Mouse (Mus musculus) hindbrain, embryonic 13.5 days (tissue): Measurements from ENCODE around the gene Adgrf4. TPM values are rescaled to one million over a fixed set of nuclear protein-coding genes. Genes with fewer than 3 reads are reported as not detected.

Experiments used
- ATAC-seq: fragments of 200-750 bp; cut with Nextera tagmentation; 2 replicates; pipeline ENCODE4 v1.8.0; 2017; ENCODE audit warnings: moderate TSS enrichment; ENCODE audit not compliant: low FRiP score
- H3K27ac ChIP-seq: fragments of 300-500 bp; sonication (generic); 2 replicates; pipeline ENCODE4 v1.5.1; 2015; ENCODE audit warnings: inconsistent platforms, mild to moderate bottlenecking, moderate library complexity
- H3K27me3 ChIP-seq: fragments of 300-500 bp; sonication (generic); 2 replicates; pipeline ENCODE4 v1.6.1; 2015; ENCODE audit warnings: mild to moderate bottlenecking, inconsistent platforms
- H3K36me3 ChIP-seq: fragments of 300-500 bp; sonication (generic); 2 replicates; pipeline ENCODE4 v1.6.1; 2015; ENCODE audit warnings: mild to moderate bottlenecking, inconsistent platforms
- H3K4me1 ChIP-seq: fragments of 300-500 bp; sonication (generic); replicated peaks from 2 replicates; pipeline ENCODE4 v1.6.1; 2015; ENCODE audit warnings: inconsistent platforms
- H3K4me2 ChIP-seq: fragments of 300-500 bp; sonication (generic); 2 replicates; pipeline ENCODE4 v1.6.1; 2015; ENCODE audit warnings: inconsistent platforms, mild to moderate bottlenecking, moderate library complexity
- H3K4me3 ChIP-seq: fragments of 300-500 bp; sonication (generic); 2 replicates; pipeline ENCODE4 v1.5.1; 2015; ENCODE audit warnings: mild to moderate bottlenecking, inconsistent platforms
- H3K9ac ChIP-seq: fragments of 300-500 bp; sonication (generic); 2 replicates; pipeline ENCODE4 v1.6.1; 2015; ENCODE audit warnings: mild to moderate bottlenecking, inconsistent platforms
- H3K9me3 ChIP-seq: fragments of 300-500 bp; sonication (generic); 2 replicates; pipeline ENCODE4 v1.6.1; 2016; ENCODE audit warnings: inconsistent platforms
- WGBS: fragments of 180-500 bp; shearing (Covaris S2); methylation state at CpG from one replicate; pipeline ENCODE4 v1.1.7; 2015; 5-methylcytosine and 5-hydroxymethylcytosine counted together
- polyA plus RNA-seq: library from polyadenylated mRNA; unstranded; fragments of >200 nt; fragmentation: Nextera tagmentation; extraction: Ambion mirVana; gene quantifications from 2 replicates; pipeline ENCODE4 v1.2.1, GENCODE M21; 2015

Gene Adgrf4
- polyA plus RNA-seq: 0.12 and 0.17 TPM in 2 replicates

DNA sequence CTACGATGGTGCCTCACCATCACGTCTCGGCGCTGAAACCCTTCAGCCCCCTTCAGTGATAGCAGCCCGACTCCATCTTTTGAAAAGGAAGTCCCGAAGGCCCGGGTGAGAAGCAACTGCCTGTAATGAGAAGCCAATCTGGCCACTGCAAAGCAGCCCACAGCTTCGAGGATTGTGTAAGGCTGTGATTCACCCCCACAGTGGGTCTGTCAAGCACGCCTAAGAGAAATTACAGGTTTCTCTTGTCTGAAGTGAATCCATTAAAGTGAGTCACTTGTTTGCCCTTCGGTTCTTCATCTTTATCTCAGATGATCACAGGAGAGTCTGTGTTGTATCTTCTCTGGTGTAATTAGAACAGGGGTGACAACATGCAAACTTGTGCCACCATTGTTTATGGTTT lies at the start of gene Adgrf4:
Gene Adgrf4, minus strand, starts transcription at position 149 of the 400 bp plus-strand sequence.
- no peak for ATAC-seq
- Histone ChIP-seq H3K9me3 (no peaks in the 10 kb centered on the region), H3K27me3 (no peaks in the 10 kb centered on the region), H3K4me1 (no peaks in the 10 kb centered on the region), H3K27ac (no peak within 1 kb of the TSS), H3K4me2 (no peak within 1 kb of the TSS), H3K9ac (no peak within 1 kb of the TSS), H3K4me3 (no peak within 1 kb of the TSS), H3K36me3 (no peaks in the 10 kb centered on the region)
- WGBS: 92% methylated on average over 10 of the region's 10 CpGs

DNA sequence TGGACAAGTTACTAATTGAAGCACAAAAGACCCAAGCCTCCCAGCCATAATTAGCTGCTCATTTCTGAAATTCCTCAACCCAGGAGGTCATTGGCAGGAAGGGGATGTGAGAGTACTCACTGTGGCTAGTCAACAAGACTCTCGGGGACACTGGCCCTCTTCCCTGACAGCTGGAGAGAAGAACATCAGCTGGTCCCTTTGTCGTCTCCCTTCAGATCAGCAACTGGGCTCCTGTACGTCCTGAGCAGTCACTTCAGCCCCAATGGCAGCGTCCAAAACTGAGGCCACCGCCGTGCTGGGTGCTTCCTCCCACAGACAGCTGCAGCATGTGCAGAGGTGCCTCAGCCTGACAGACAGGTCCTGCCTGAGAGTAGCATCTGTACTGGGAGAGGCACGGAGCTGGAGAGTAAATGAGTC lies 49.7 kb upstream of the Adgrf4 start, which contains the start of gene Adgrf2:
Gene Adgrf2, minus strand, starts transcription at position 379 of the 417 bp plus-strand sequence.
- Histone ChIP-seq H3K4me2 (no peak within 1 kb of the TSS), H3K4me3 (no peak within 1 kb of the TSS), H3K9ac (no peak within 1 kb of the TSS), H3K36me3 (no peaks in the 10 kb centered on the region), H3K27me3 (no peaks in the 10 kb centered on the region), H3K27ac (no peak within 1 kb of the TSS), H3K4me1 (peaks cover 4% of the 10 kb centered on the region; the same call in 1 of the 2 replicates), H3K9me3 (no peaks in the 10 kb centered on the region)
- ATAC-seq: no peak
- WGBS: 35% methylated on average over 7 of the region's 7 CpGs

DNA sequence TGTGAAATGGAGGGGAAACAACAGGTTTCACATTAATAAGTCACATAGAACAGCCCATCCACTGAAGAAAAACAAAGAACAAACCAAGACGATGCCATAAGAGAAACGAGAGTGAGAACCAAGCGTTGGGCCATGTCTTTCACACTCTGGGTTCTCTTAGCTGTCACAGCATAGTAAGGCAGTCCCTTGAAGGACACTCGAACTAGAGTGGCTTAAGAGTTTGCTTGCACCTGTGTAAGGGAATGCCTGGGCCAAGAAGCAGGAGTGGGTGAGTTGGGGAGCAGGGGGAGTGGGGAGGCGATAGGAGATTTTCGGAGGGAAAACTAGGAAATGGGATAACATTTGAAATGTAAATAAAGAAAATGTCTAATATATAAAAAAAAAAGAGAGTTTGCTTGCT lies 46.7 kb upstream of the Adgrf4 start:
- H3K4me1 ChIP-seq: peaks cover 4% of the 10 kb centered on the region; the same call in 1 of the 2 replicates

DNA sequence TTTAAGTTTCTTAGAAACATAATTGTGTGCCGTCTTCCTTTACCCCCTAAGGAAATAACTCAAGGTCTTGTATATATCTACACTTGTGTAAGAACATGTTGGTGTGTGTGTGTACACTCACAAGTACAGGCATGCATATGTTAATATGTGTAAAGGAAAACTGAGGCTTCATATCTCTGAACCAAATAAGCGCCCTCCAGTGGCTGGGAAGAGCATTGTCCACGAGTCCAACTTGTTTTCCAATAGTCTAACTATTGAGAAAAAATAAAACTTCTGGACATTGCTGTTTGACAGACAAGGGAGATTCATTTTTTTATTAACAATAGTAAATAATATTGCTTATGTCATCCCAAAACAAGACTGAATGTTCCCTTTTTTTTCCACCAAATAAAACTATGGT lies 25.1 kb upstream of the Adgrf4 start:
- Histone ChIP-seq H3K4me2 (no peak overlapping the region), H3K36me3 (no peaks in the 10 kb centered on the region), H3K9me3 (no peaks in the 10 kb centered on the region), H3K4me3 (no peak overlapping the region), H3K4me1 (no peaks in the 10 kb centered on the region), H3K9ac (no peak overlapping the region), H3K27me3 (no peaks in the 10 kb centered on the region), H3K27ac (no peak overlapping the region)
- ATAC-seq: no peak
- WGBS: 60% methylated on average over 3 of the region's 3 CpGs

More for the DNA sequence above, 46.7 kb upstream of the Adgrf4 start:
- no peak overlapping the region for H3K4me3 ChIP-seq
- H3K27me3 ChIP-seq: no peaks in the 10 kb centered on the region
- H3K9ac ChIP-seq: no peak overlapping the region
- no peak overlapping the region for H3K27ac ChIP-seq
- WGBS: 90% methylated on average over 6 of the region's 6 CpGs
- H3K9me3 ChIP-seq: no peaks in the 10 kb centered on the region
- no peak overlapping the region for H3K4me2 ChIP-seq
- no peak for ATAC-seq
- no peaks in the 10 kb centered on the region for H3K36me3 ChIP-seq

DNA sequence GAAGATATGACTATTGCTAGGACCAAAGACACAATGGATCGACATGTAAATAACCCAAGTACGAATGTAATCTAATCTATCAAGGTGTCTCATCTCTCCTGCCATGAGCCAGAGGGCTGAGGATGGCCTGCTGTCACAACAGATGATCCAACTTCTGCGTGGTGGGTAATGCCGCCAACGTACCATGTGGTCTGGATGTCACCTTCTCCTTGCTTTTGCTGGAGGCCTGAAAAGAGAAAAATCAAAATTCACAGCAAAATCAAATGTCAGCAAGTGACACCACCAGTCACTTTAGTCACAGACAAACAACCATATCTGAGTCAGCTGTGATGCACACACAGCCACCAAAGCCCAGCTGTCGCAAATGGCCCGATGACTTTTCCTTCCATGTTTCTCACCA lies 22.9 kb upstream of the Adgrf4 start:
- no peaks in the 10 kb centered on the region for H3K9me3 ChIP-seq
- no peaks in the 10 kb centered on the region for H3K4me1 ChIP-seq
- no peak overlapping the region for H3K4me3 ChIP-seq
- no peaks in the 10 kb centered on the region for H3K27me3 ChIP-seq
- H3K9ac ChIP-seq: no peak overlapping the region
- ATAC-seq: no peak
- no peaks in the 10 kb centered on the region for H3K36me3 ChIP-seq
- WGBS: 95% methylated on average over 7 of the region's 7 CpGs
- H3K27ac ChIP-seq: no peak overlapping the region
- no peak overlapping the region for H3K4me2 ChIP-seq

DNA sequence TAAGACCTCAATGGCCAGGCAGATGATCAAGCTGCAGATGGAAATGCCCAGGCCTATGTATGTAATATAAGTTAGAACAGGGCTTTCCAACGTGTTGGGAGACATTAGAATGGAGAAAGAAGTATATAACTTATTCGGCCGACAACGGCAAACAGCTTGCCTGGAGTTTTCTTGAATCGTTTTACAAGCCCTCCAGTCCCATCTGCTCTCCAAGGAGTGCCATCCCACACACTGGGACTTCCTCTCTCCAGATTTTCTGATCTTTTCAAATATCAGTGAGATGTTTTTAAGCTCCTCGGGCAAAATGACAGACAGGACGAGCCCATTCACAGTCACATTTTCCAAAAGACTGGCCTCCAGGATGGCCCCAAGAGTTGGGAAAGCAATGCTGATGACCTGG lies 18.6 kb upstream of the Adgrf4 start:
- WGBS: 87% methylated on average over 7 of the region's 7 CpGs
- Histone ChIP-seq H3K4me3 (no peak overlapping the region), H3K9ac (no peak overlapping the region), H3K36me3 (no peaks in the 10 kb centered on the region), H3K4me2 (no peak overlapping the region), H3K27ac (no peak overlapping the region), H3K9me3 (no peaks in the 10 kb centered on the region), H3K4me1 (no peaks in the 10 kb centered on the region), H3K27me3 (no peaks in the 10 kb centered on the region)
- ATAC-seq: no peak

DNA sequence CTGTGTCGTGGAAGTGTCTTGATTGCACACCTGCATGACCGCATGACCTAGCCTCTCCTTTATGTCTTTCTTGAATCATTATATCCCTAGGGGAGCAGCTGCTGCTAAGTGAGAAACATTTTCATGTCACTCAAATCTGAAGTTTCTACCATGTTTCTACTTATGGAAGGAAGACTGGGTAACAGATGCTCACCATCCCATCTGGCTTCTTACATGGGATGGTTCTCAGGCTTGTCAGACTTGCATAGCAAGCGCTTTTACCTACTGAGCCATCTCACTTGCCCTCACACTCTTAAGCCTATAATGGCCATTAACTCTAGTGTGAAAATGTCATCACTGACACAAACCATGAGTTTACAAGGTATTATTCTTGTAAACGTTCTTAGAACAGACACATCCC lies 13.5 kb upstream of the Adgrf4 start:
- ATAC-seq: no peak
- Histone ChIP-seq H3K36me3 (no peaks in the 10 kb centered on the region), H3K4me3 (no peak overlapping the region), H3K27ac (no peak overlapping the region), H3K4me1 (no peaks in the 10 kb centered on the region), H3K9me3 (no peaks in the 10 kb centered on the region), H3K4me2 (no peak overlapping the region), H3K27me3 (no peaks in the 10 kb centered on the region), H3K9ac (no peak overlapping the region)
- WGBS: 91% methylated on average over 4 of the region's 4 CpGs

DNA sequence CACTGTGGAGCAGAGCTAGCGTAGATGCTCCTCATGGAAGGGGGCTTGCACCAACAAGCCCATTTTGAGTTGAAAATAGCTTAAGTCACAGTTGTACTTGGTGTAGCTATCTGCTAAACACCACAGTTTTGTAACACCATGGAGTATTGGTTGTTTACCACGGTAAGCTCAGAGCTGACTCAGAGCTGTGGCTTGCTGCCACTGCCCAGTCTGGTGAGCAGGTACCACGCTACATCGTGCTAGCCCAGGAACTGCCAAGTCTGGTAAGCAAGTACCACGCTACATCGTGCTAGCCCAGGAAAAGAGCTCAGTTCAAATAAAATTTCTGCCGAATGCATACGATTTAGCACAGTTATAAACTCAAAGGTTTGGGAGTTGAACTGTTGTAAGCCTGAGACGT lies 10.1 kb upstream of the Adgrf4 start:
- Histone ChIP-seq H3K27me3 (no peaks in the 10 kb centered on the region), H3K9ac (no peak overlapping the region), H3K9me3 (no peaks in the 10 kb centered on the region), H3K4me3 (no peak overlapping the region), H3K36me3 (no peaks in the 10 kb centered on the region), H3K4me2 (no peak overlapping the region), H3K4me1 (no peaks in the 10 kb centered on the region), H3K27ac (no peak overlapping the region)
- 96% methylated on average over 9 of the region's 9 CpGs for WGBS
- ATAC-seq: no peak

DNA sequence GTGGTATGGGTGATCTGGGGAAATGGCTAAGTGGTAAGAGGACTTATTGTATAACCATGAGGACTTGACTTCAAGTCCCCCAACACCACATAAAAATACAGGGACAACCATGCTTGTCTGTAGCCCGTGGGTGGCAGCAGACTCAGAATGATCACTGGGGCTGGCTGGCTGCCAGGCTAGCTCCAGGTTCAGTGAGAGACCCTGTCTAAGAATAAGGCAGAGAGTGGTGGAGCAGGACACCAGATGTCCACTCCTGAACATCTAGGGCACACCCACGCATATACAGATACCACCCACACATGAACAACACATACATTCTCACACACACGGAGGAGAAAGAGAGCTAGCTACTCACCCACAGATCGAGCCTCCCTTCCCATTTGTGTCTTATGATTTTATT lies 2.6 kb upstream of the Adgrf4 start:
- ATAC-seq: no peak
- WGBS: 89% methylated on average over 4 of the region's 4 CpGs
- Histone ChIP-seq H3K27me3 (no peaks in the 10 kb centered on the region), H3K4me3 (no peak overlapping the region), H3K4me2 (no peak overlapping the region), H3K36me3 (no peaks in the 10 kb centered on the region), H3K9ac (no peak overlapping the region), H3K27ac (no peak overlapping the region), H3K9me3 (no peaks in the 10 kb centered on the region), H3K4me1 (no peaks in the 10 kb centered on the region)

DNA sequence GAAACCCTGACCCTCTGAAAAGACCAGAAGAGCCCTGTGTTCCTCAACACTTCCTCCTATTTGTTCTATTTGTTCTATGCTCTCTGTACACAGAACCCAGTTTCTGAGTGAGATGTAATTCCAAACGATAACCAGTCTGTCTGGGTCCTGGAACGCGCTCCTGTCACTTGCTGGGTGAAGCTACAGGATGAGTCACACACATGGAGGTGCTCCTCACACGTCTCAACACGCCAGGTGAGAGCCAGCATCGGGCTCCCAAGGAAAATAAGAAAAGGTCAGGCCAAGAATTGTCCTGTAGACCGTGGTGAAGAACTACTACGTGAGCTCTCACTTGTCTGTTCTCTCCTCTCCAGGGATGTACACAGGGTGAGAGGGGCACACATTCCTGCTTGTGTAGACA lies 1.6 kb downstream of the Adgrf4 start:
- H3K4me2 ChIP-seq: no peak overlapping the region
- H3K9me3 ChIP-seq: no peaks in the 10 kb centered on the region
- no peaks in the 10 kb centered on the region for H3K36me3 ChIP-seq
- ATAC-seq: no peak
- H3K27me3 ChIP-seq: no peaks in the 10 kb centered on the region
- H3K4me1 ChIP-seq: no peaks in the 10 kb centered on the region
- H3K4me3 ChIP-seq: no peak overlapping the region
- H3K9ac ChIP-seq: no peak overlapping the region
- no peak overlapping the region for H3K27ac ChIP-seq
- 92% methylated on average over 8 of the region's 8 CpGs for WGBS

DNA sequence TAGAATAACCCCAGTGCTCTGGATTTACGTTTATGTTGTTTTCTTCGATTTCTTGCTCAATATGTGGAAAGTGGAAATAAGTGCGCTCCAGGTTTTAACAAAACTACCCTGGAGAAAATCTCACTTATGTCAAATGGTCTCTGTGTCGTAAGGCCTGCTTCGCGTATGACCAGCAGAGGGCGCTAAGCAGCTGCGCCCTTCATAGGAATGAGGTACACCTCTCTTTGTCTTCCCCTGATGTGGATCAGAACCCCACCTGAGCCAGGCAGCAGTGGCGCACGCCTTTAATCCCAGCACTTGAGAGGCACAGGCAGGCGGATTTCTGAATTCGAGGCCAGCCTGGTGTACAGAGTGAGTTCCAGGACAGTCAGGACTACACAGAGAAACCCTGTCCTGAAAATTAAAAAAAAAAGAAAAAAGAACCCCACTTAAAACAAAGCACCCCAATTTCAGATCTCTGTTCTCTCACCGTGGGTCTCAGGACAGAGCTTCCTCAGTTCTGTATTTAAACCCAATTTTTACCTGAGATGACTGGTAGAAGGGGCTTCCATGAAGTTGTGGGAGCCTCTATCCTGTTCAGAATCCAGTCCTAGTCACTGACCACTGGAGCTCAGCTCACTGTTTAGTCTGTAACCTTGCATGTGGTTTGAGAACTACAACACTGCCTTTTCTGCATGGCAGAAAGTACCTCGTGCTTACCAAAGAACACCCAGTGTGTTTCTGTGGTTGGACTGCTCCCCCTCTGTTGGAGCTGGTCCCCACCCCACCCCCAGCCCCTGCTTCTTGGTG lies 33.3 kb downstream of the Adgrf4 start:
- Histone ChIP-seq H3K4me1 (0 out of 2 replicates have a peak, but pooled peaks cover 2% of the 10 kb centered on the region), H3K4me3 (no peak overlapping the region), H3K36me3 (no peaks in the 10 kb centered on the region), H3K9ac (no peak overlapping the region), H3K27me3 (no peaks in the 10 kb centered on the region), H3K27ac (no peak overlapping the region), H3K9me3 (no peaks in the 10 kb centered on the region), H3K4me2 (peak overlapping the region; percentile 44)
- WGBS: 27% methylated on average over 14 of the region's 14 CpGs
- peak; percentile 87 for ATAC-seq

DNA sequence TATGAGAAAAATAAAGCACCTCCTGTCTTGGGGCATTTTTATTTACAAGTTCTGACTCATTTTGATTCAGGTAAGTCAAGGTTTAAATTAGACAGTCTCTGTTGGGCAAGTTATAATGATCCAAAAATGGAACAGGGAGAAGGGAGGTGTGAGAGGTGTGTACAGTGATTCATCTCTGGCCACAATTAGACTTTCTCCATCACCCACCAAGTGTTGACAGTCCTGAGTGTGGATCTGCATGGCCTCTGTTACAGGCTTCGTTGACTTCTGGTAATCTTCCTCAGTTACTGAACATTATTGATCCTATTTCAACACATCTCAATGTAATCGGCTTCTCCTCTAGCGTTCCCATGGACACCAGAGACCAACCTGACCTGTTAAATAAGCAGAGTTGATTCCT lies 48.7 kb downstream of the Adgrf4 start:
- no peak for ATAC-seq
- H3K9ac ChIP-seq: no peak overlapping the region
- H3K36me3 ChIP-seq: no peaks in the 10 kb centered on the region
- H3K27ac ChIP-seq: no peak overlapping the region
- 87% methylated on average over 3 of the region's 3 CpGs for whole genome bisulfite sequencing
- no peaks in the 10 kb centered on the region for H3K4me1 ChIP-seq
- H3K4me2 ChIP-seq: no peak overlapping the region
- no peak overlapping the region for H3K4me3 ChIP-seq
- H3K27me3 ChIP-seq: no peaks in the 10 kb centered on the region
- no peaks in the 10 kb centered on the region for H3K9me3 ChIP-seq

DNA sequence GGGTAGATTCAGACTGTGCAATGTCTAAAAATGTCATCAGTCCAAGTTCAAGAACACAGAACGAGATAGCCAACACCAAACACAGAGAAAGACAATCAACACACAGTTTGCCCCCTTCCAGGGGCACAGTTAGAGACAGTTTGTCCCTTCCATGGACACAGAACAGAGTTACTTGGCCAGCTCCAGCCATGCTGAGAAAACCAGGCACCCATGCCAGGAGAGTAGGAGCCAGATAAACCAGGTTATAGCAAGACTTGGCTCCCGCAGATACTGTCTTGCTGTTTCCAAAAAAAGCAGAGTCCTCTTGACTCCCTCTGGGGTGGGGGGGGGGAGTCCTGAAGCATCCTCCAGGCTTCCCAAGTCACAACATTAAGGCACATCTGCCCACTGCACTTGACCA lies 61.9 kb downstream of the Adgrf4 start:
- Histone ChIP-seq H3K27ac (no peak overlapping the region), H3K36me3 (no peaks in the 10 kb centered on the region), H3K27me3 (no peaks in the 10 kb centered on the region), H3K4me1 (no peaks in the 10 kb centered on the region), H3K4me3 (no peak overlapping the region), H3K9me3 (no peaks in the 10 kb centered on the region), H3K9ac (no peak overlapping the region), H3K4me2 (no peak overlapping the region)
- WGBS: 88% methylated on average over 2 of the region's 2 CpGs
- no peak for ATAC-seq
